ENCODE assay signal across 16 mouse cellular contexts in genomic region chr6:32327173-32327572, GRCm38 (mm10).
DNase-seq lines count a peak whose midpoint lies in the region; ATAC-seq and TF ChIP-seq lines count a peak whose summit lies in the region.
"Had no signal": no experiment of that assay in that cellular context is flagged by ENCODE, and none has a peak within 500 bp of the region (broad histone marks: within the 10 kb centered on the region; RNA-seq: fewer than 3 reads in every experiment).

No protein-coding gene starts in this region.

- no peak for TF ChIP-seq CTCF in left cerebral cortex, adult 2 months (IDR thresholded peaks at IDR 0.05)

- H3K27me3 ChIP-seq in forebrain, embryonic 14.5 days (replicated peaks; ENCODE audit: control insufficient read depth, insufficient read depth, low read length) = no peaks in the 10 kb centered on the region
- peaks cover 15% of the 10 kb centered on the region; the same call in 1 of the 2 replicates for H3K27me3 ChIP-seq in forebrain, embryonic 12.5 days
- H3K27me3 ChIP-seq in embryonic facial prominence, embryonic 10.5 days (replicated peaks; ENCODE audit: low read depth, poor library complexity, severe bottlenecking) = peaks cover 32% of the 10 kb centered on the region
- H3K27me3 ChIP-seq: heart, embryonic 12.5 days had no signal

- no peaks in the 10 kb centered on the region for H3K9me3 ChIP-seq in forebrain, embryonic 14.5 days (replicated peaks; ENCODE audit: control insufficient read depth, low read length)
- H3K9me3 ChIP-seq in forebrain, embryonic 12.5 days = no peaks in the 10 kb centered on the region
- H3K9me3 ChIP-seq in embryonic facial prominence, embryonic 10.5 days = no peaks in the 10 kb centered on the region
- H3K9me3 ChIP-seq: heart, embryonic 12.5 days; megakaryocyte, embryonic 14.5 days had no signal

- H3K4me2 ChIP-seq in forebrain, embryonic 14.5 days (ENCODE audit: low read length) = no peak overlapping the region
- no peak overlapping the region for H3K4me2 ChIP-seq in forebrain, embryonic 12.5 days
- H3K4me2 ChIP-seq: heart, embryonic 12.5 days had no signal

- H3K4me3 ChIP-seq in forebrain, embryonic 14.5 days (ENCODE audit: low read depth, low read length) = no peak overlapping the region
- H3K4me3 ChIP-seq in forebrain, embryonic 12.5 days (replicated peaks) = no peak overlapping the region
- H3K4me3 ChIP-seq in left cerebral cortex, adult 2 months = no peak overlapping the region
- no peak overlapping the region for H3K4me3 ChIP-seq in embryonic facial prominence, embryonic 10.5 days
- H3K4me3 ChIP-seq: heart, embryonic 12.5 days; megakaryocyte, embryonic 14.5 days had no signal

- no peak overlapping the region; the same call in 1 of the 2 replicates for H3K27ac ChIP-seq in forebrain, embryonic 14.5 days (ENCODE audit: low read depth, low read length)
- H3K27ac ChIP-seq in forebrain, embryonic 12.5 days = no peak overlapping the region
- no peak overlapping the region for H3K27ac ChIP-seq in left cerebral cortex, adult 2 months
- H3K27ac ChIP-seq in embryonic facial prominence, embryonic 10.5 days (replicated peaks) = 0 out of 2 replicates have a peak overlapping the region, but pooled peaks have one; percentile 48
- H3K27ac ChIP-seq: liver, embryonic 14.5 days had no signal

- H3K9ac ChIP-seq in forebrain, embryonic 14.5 days (ENCODE audit: low read length) = no peak overlapping the region
- no peak overlapping the region for H3K9ac ChIP-seq in forebrain, embryonic 12.5 days
- H3K9ac ChIP-seq: heart, embryonic 12.5 days; liver, embryonic 14.5 days had no signal

- intact Hi-C loops in left cerebral cortex, postnatal 4 days (cut with DNase I) = loop anchor here (5.0 to 10.0 kb wide), 3 partner anchors 260 to 662 kb away; partner anchors contain the start of gene Plxna4
- intact Hi-C loops in left cerebral cortex, adult 2 months (cut with DNase I) = loop anchor here (5.0 kb wide), 1 partner anchor 665 kb away; no protein-coding TSS in a partner anchor
- intact Hi-C loops in left cerebral cortex, postnatal 10 days (cut with DNase I) = loop anchor here (5.0 kb wide), 1 partner anchor 390 kb away; no protein-coding TSS in a partner anchor

- H3K4me1 ChIP-seq in forebrain, embryonic 14.5 days (ENCODE audit: control insufficient read depth, insufficient read depth, low read length) = peaks cover 19% of the 10 kb centered on the region
- H3K4me1 ChIP-seq in forebrain, embryonic 12.5 days = peaks cover 37% of the 10 kb centered on the region
- H3K4me1 ChIP-seq in embryonic facial prominence, embryonic 10.5 days = peaks cover 38% of the 10 kb centered on the region

- ATAC-seq in forebrain, embryonic 14.5 days = peak; percentile 23; the same call in 1 of the 2 replicates
- no peak for ATAC-seq in forebrain, embryonic 12.5 days (ENCODE audit: low FRiP score)

- no peaks in the 10 kb centered on the region for H3K36me3 ChIP-seq in forebrain, embryonic 14.5 days (ENCODE audit: control insufficient read depth, insufficient read depth, low read length)
- no peaks in the 10 kb centered on the region for H3K36me3 ChIP-seq in forebrain, embryonic 12.5 days (replicated peaks)
- H3K36me3 ChIP-seq in embryonic facial prominence, embryonic 10.5 days (replicated peaks) = no peaks in the 10 kb centered on the region
- H3K36me3 ChIP-seq: heart, embryonic 12.5 days had no signal

- 28% methylated on average over 5 of the region's 5 CpGs for WGBS in forebrain, embryonic 14.5 days
- WGBS in forebrain, embryonic 12.5 days = 33% methylated on average over 5 of the region's 5 CpGs
- WGBS in embryonic facial prominence, embryonic 10.5 days = 10% methylated on average over 5 of the region's 5 CpGs

- peak; percentile 66 for DNase-seq in forebrain, embryonic 14.5 days (ENCODE audit: low spot score)
- DNase-seq in left cerebral cortex, postnatal 4 days = peak; percentile 48
- no peak for DNase-seq in left cerebral cortex, adult 2 months (ENCODE audit: extremely low spot score in 1 of 2, low spot score in 2 of 2)
- peak; percentile 25 for DNase-seq in Muller cell, postnatal 12 days (ENCODE audit: inconsistent ontology term)
- peak; percentile 73 for DNase-seq in embryonic facial prominence, embryonic 10.5 days (ENCODE audit: low spot score)
- no peak for DNase-seq in right cerebral cortex, postnatal 4 days
- DNase-seq in left cerebral cortex, postnatal 10 days (ENCODE audit: extremely low spot score in 1 of 2, low spot score in 2 of 2) = no peak
- DNase-seq: adrenal gland, postnatal 14 days; gastrocnemius, postnatal 25 days; heart, postnatal 4 days; right cerebral cortex, postnatal 14 days; thymus, adult 18-20 months had no signal

Comparison
In these comparisons a context has a peak if more than half of its experiments do, and no peak if none do; other contexts are left out.
1. DNase-seq: peak in forebrain, embryonic 14.5 days (single experiment), left cerebral cortex, postnatal 4 days (single experiment), Muller cell, postnatal 12 days (single experiment) and embryonic facial prominence, embryonic 10.5 days (single experiment); none in left cerebral cortex, adult 2 months (0 of 2), right cerebral cortex, postnatal 4 days (single experiment) and left cerebral cortex, postnatal 10 days (0 of 2).